In the genomic region with DNA sequence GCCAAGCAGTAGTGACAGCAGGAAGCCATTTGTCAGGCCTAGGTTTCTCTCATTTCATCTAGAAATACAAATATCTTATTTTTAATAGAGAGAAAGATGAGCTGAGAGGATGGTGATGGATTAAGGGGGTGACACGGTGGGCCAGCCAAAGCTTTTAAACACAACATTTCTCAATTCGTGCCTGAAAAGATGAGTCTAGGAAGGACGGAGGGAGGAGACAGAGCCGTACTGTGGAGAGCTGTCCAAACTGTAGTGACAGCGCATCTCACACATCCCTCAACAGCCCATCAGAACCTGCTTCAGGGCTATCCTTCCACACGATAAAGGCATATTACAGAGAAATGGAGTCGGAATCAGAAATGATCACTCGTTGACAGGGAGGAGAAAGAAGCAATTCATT, we compare ENCODE assay signal across 22 mouse cellular contexts.
DNase-seq lines count a peak whose midpoint lies in the region; ATAC-seq and TF ChIP-seq lines count a peak whose summit lies in the region.
"Had no signal": no experiment of that assay in that cellular context is flagged by ENCODE, and none has a peak within 500 bp of the region (broad histone marks: within the 10 kb centered on the region; RNA-seq: fewer than 3 reads in every experiment).

No protein-coding gene starts in this region.

- H3K27ac ChIP-seq in layer of hippocampus, adult 2 months = 0 out of 2 replicates have a peak overlapping the region, but pooled peaks have one; percentile 8
- H3K27ac ChIP-seq in lung, embryonic 16.5 days (ENCODE audit: low read length) = no peak overlapping the region
- H3K27ac ChIP-seq: forebrain, embryonic 10.5 days; forebrain, embryonic 13.5 days; heart, adult 2 months; heart, embryonic 10.5 days; heart, embryonic 13.5 days; hindbrain, embryonic 12.5 days; hindbrain, embryonic 15.5 days had no signal

- no peak for DNase-seq in layer of hippocampus, adult 2 months (ENCODE audit: low spot score in 2 of 2)
- no peak for DNase-seq in layer of hippocampus, adult 8-10 months (ENCODE audit: low spot score in 2 of 2)
- DNase-seq in lung, postnatal 14 days = peak; percentile 10
- no peak for DNase-seq in embryo, embryonic 10.5 days (ENCODE audit: low spot score)
- no peak for DNase-seq in heart, postnatal 14 days
- DNase-seq: adrenal gland, adult 8-10 months; adrenal gland, postnatal 25 days; cerebellum, adult 11-12 months; cerebellum, adult 8-10 months; cerebellum, postnatal 36 days; gastrocnemius, postnatal 10 days; gastrocnemius, postnatal 36 days; heart, adult 2 months had no signal

- H3K4me3 ChIP-seq in layer of hippocampus, adult 2 months = no peak overlapping the region
- no peak overlapping the region for H3K4me3 ChIP-seq in lung, embryonic 16.5 days (ENCODE audit: low read length)
- H3K4me3 ChIP-seq: forebrain, embryonic 10.5 days; forebrain, embryonic 13.5 days; heart, adult 2 months; heart, embryonic 10.5 days; heart, embryonic 13.5 days; hindbrain, embryonic 12.5 days; hindbrain, embryonic 15.5 days had no signal

- no peaks in the 10 kb centered on the region for H3K36me3 ChIP-seq in lung, embryonic 16.5 days (ENCODE audit: control insufficient read depth, insufficient read depth, low read length)
- H3K36me3 ChIP-seq: forebrain, embryonic 10.5 days; heart, embryonic 10.5 days; heart, embryonic 13.5 days; hindbrain, embryonic 12.5 days; hindbrain, embryonic 15.5 days had no signal

- 39% methylated on average over 8 of the region's 8 CpGs for WGBS in lung, embryonic 16.5 days

- H3K4me2 ChIP-seq in lung, embryonic 16.5 days (ENCODE audit: low read depth, low read length) = no peak overlapping the region
- H3K4me2 ChIP-seq: forebrain, embryonic 13.5 days; heart, embryonic 13.5 days; hindbrain, embryonic 12.5 days; hindbrain, embryonic 15.5 days had no signal

- H3K9ac ChIP-seq in lung, embryonic 16.5 days (ENCODE audit: low read length) = no peak overlapping the region
- H3K9ac ChIP-seq: forebrain, embryonic 13.5 days; heart, embryonic 13.5 days; hindbrain, embryonic 12.5 days; hindbrain, embryonic 15.5 days had no signal

- H3K9me3 ChIP-seq in lung, embryonic 16.5 days (ENCODE audit: control insufficient read depth, low read length) = no peaks in the 10 kb centered on the region
- H3K9me3 ChIP-seq: forebrain, embryonic 10.5 days; forebrain, embryonic 13.5 days; heart, embryonic 10.5 days; heart, embryonic 13.5 days; hindbrain, embryonic 12.5 days; hindbrain, embryonic 15.5 days had no signal

- peak; percentile 51; the same call in 1 of the 2 replicates for ATAC-seq in lung, embryonic 16.5 days (ENCODE audit: low read depth)
- ATAC-seq: activated CD4-positive, CD25-positive, alpha-beta regulatory T cell, adult 4 months; forebrain, embryonic 13.5 days; forebrain, embryonic 16.5 days had no signal

- intact Hi-C loops in heart, postnatal 14 days (cut with DNase I) = no loop called here

- no peaks in the 10 kb centered on the region; the same call in 1 of the 2 replicates for H3K4me1 ChIP-seq in lung, embryonic 16.5 days (replicated peaks; ENCODE audit: control insufficient read depth, insufficient read depth, low read length)
- H3K4me1 ChIP-seq: forebrain, embryonic 10.5 days had no signal

- TF ChIP-seq CTCF in layer of hippocampus, adult 2 months (conservative IDR thresholded peaks at IDR 0.05) = no peak

- H3K27me3 ChIP-seq in lung, embryonic 16.5 days (ENCODE audit: control insufficient read depth, insufficient read depth, low read depth, low read length) = no peaks in the 10 kb centered on the region; the same call in 1 of the 2 replicates
- H3K27me3 ChIP-seq: forebrain, embryonic 13.5 days; heart, embryonic 13.5 days; hindbrain, embryonic 12.5 days; hindbrain, embryonic 15.5 days had no signal
